Mouse (Mus musculus) common myeloid progenitor, adult 5-6 weeks (primary cell): ENCODE results near the gene Dnah12. TPM values are rescaled to one million over a fixed set of nuclear protein-coding genes. Genes with fewer than 3 reads are reported as not detected.

ENCODE experiments used
- total RNA-seq: library from RNA; stranded (forward); fragments of 200-1000, 187-1606 nt; gene quantifications from 2 replicates; pipeline ENCODE4 v1.2.3, GENCODE M21; 2017

The Dnah12 gene
- total RNA-seq, 1 experiment from 2014 or later, result 1.9 TPM

Other genes with a start within 250 kb of the Dnah12 start
- gene Slmap, start 158.3 kb upstream of the Dnah12 start, total RNA-seq, result 82.0 and 97.4 TPM in 2 replicates
- gene Dennd6a, start 119.4 kb upstream of the Dnah12 start, total RNA-seq, result 41.0 and 52.7 TPM in 2 replicates
- 113 and 135 TPM in 2 replicates for gene Arf4, start 55.2 kb upstream of the Dnah12 start, total RNA-seq
- gene Pde12, start 23.4 kb upstream of the Dnah12 start, total RNA-seq, result 16.5 and 18.7 TPM in 2 replicates
- gene Asb14, start 201.3 kb downstream of the Dnah12 start, total RNA-seq, result not detected in 2 replicates